Mouse (Mus musculus) spleen, adult 12 weeks (tissue): ENCODE measurements around the gene Pno1.

ENCODE experiments used
- DNase-seq: peaks from one replicate; pipeline ENCODE4 v3.0.0; 2022; ENCODE audit warnings: low spot score

Gene Pno1

DNA sequence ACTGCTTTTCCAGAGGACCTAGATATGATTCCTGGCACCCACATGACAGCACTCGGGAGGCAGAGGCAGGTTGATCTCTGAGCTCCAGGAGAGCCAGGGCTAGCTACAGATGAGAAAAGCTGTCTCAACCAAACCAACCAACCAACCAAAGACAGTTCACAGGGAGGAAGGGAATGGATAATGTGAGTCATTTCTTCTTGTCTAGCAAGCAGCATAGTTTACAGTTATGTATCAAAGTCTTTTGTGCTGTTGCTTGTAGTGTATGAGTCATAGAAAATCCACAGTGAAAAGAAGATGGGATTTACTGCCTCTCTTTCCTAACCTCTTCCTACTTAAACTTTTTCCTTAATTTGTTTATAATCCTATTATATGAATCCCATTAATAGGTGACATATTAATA lies 34.7 kb downstream of the Pno1 start:
- DNase-seq: no peak

DNA sequence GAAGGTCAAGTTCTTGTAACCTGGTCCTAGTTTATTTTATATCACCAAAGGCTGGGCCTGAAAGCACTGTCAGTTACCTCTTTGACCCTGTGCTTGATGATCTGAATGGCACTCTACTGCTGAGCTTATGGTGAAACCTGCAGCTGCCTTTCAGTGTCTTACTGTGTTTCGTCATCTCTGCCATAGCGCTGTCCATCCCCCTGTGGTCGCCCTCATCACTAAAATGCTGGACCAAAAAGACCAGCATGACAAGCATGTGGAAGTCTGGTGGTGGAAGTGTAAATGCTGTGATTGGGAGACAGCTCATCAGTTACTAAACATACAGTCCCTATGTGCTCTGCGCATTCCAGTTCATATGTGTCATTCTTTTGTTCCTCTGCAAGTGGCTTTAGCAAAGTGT lies 39.1 kb downstream of the Pno1 start:
- no peak for DNase-seq

DNA sequence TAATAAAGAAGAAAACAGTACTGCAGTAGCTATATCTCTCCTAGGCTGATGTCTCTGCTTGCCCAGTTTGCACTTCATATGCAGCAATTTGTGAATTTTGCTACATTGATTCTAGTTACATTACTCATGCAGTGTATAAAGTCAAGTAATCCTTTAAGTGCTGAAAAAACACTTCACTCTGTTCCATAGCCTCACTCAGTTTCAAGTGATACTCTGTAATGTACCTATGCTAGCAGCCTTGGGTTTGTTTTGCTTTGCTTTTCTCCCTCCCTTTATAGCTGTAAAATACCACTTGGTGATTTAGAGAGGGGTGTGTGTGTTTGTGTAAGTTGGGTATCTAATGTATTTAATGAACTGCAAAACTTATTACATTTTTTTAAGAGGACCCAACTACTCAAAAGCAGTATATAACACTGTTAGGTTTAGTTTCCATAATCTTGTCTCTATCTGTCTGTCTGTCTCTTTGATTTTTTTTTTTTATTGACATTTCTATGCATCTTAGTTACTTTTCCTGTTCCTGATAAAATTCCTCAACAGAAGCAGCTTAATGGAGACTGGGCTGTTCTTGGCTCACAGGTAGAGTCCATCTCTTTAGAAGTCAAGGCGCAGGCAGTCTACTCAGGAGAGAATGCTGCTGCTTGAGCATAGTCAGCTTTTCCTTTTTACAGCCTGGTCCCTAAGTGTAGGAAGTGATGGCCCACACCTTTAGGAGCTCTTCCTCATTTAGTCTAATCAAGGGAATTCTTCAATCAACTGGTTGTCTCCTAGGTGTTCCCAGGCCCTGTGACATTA lies 40.2 kb downstream of the Pno1 start:
- DNase-seq: no peak

GRCm38 (mm10) chr11:17169262-17169661 lies 42.1 kb downstream of the Pno1 start:
- DNase-seq: no peak

DNA sequence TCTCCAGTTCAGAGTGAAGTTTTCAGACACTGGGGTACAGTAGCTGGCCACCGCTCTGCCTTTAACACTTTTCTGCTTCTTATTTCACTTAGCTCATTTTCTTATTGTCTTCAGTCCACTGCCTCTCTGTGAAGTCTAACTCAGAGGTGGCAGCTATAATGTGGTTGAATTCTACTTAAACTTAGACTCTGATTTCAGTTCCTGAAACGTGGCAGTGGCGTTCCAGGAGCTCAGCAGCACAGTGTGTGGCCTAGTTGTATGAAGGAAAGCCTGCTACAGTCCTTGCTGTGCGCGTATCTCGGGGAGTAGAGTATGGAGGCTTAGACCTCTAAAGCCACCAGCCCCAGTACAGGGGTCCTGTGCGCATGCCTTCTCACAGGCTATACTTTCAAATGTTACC lies 44.7 kb downstream of the Pno1 start:
- DNase-seq: no peak

DNA sequence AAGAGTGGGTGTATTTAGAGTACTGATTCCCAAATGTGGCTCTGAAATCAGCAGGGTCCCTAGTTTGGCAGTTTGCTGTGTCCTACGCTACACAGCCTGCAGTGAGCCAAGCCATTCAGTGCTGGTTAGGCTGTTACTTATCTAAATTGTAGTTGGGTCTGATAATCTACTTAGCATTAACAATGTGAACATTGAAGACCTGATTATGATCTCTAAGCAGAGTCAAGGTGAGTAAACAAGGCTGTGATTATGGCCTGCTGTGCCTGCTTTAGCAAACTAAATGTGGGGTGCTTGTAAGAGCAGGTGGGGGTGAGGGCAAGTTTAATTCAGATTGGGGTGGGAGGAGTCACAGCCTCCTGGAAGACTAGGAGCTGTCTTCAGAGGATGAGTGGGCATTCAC lies 47.4 kb downstream of the Pno1 start:
- no peak for DNase-seq

- peak; percentile 20 for DNase-seq
Observed at GRCm38 (mm10) chr11:17160242-17160641, 51.1 kb downstream of the Pno1 start.

- peak; percentile 27 for DNase-seq
Observed at GRCm38 (mm10) chr11:17159738-17160241, 51.6 kb downstream of the Pno1 start.

GRCm38 (mm10) chr11:17158858-17159737 lies 52.3 kb downstream of the Pno1 start, which contains the start of gene Ppp3r1:
Gene Ppp3r1 (plus strand): TSS chr11:17159263.
- DNase-seq: peak; percentile 92
